Mouse (Mus musculus) embryo, embryonic 10 days (tissue): ENCODE measurements around the gene Lyve1.
A peak's percentile ranks its signal among the peaks of the same experiment; 100 is the strongest.

Experiments
- DNase-seq: peaks from one replicate; pipeline ENCODE4 v3.0.0-alpha.2; 2015; ENCODE audit warnings: low spot score

Lyve1 gene

DNA sequence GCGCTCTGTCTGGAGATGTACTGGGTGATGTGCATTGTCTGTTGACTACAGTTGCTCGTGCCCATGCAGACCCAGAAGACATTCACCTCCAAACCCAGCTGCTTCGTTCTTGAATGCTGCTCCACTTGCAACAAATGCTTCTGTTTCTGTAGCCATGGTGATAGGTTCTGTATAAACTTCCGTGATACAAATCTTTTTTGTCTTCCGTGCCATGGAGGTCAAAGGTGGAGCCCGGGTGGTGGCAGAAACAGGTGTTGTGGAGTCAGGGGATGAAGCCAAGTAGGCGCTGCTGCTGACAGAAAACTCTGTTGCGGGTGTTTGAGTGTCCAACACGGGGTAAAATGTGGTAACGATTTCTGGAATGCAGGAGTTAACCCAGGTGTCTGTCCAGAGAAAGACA lies 9.4 kb downstream of the Lyve1 start:
- DNase-seq, result no peak

DNA sequence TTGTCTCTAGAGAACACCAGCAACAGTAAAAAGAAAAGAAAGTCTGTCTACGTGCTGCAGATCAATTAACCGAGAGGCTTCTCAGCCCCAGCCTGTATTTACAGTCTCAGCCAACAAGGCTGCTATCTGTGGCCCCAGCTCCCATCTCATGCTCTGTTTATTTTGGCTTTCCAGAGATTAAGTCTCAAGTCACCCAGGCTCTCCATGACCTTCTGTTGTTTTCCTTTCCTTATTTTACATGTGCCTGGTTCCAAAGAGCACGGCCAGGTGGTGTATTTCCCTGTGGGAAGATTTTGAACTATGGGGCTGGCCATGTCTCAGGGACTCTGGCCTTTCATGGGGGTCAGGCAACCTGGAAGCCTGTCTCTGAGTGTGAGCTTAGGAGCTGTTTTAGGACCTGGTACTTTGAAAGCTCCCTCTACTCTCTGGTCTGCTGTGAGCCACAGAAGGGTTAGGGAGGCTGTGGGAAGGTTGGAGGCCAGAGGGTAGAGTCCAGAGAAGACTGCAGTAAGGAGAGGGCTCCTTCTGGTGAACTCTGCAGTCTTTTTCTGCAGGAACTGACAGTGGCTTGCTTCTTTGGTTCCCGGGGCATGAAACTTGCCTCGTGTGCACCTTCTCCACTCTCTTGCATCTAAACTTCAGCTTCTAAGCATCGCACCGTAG lies 11.4 kb downstream of the Lyve1 start:
- no peak for DNase-seq

DNA sequence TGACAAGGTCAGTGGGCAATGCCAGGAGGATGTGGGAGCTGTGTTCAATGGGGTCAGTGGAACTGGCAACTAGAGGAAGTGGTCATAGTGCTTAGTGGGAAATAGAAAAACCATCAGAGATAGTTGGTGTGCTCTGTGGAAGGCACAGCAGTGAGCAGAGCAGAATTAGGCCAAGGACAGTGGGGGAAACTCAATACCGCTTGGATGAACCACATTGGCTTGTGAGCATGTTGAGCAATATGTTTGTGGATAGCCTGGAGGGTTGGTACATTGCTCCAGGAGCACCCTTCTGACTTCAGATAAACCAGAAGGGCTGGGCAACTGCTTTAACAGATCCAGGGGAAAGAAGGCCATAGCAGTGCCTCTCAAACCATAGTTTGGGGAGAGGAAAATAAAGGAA lies 14.7 kb downstream of the Lyve1 start:
- no peak for DNase-seq

DNA sequence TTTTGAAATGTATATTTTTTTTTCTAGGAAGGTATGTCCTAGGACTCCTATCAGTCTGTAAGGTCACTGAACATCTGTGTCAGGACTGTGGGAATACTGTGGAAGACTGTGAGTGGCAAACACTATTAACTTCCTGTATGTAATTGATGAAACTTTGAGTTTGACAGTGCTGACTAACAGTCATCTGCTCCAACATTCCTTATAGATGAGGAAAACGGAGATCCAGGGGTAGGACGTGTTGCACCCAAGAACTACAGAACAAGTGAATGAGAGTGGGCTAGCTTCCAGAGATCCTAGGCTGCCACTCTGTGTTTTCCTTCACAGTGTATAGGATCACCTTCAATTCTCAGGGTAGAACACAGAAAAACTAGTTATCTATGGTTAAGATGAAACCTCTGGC lies 15.7 kb downstream of the Lyve1 start:
- no peak for DNase-seq

DNA sequence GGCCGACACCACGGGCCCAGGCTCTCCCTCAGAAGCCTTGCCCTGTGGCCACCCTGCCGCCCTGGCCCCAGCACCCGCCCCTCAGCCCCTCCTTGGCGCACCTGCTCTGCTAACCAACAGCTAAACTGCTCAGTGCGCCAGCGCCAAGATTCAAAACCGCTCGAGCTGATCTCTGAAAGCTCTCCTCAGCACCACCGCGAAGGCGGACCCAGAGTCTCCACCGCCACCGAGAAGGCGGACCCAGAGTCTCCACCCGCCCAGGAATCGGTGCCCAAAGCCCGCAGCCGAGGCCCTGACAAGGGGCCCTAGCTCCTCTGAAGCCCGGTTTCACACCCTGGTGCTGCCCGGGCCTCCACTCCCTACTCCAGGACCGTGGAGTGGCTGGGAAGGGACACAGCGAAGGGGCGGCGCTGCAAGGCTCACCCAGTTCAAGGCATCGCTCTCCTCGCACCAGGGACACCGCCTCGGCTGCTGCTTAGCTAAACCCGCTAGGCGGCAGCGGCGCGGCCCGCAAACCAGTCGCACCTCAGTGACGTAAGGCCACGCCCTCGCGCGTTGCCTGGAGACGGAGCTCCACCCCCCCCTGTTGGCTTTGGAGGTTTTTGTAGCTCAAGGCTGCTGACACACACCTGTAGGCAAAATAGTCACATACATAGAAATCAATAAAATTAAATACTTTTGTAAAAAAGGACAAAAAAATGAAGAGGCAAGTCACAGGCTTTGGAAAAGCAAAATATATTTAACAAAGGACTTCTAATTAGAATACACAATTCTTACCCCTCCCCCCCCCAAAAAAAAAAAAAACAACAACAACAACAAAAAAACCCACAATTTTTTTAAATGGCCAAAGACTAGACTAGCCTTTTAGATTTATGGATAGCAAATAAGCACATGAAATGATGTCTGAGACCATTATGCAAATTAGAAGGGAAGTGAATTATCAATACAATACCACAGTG lies 18.8 kb downstream of the Lyve1 start, which contains the start of gene Rnf141:
TSS of gene Rnf141 (minus strand) at position 542 of the 959 bp plus-strand sequence.
- DNase-seq, result peak; percentile 98

DNA sequence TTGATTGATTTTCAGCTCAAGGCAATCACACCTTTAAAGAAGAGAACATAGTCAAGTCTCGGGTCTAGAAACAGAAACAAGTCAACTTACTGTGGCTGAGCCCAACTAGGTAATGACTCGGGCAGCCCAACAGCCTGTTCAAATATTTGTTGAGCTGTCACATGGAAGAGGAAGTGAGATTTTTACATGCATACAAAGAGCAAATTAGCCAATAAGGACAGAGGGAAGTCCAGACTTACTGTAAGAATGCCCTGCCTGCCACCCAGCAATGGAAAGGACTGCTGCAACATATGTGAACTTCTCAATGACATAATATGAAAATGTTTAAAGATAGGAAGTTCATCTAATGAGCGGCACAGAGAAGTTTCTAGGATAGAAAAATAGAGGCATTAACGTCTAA lies 22.7 kb downstream of the Lyve1 start:
- no peak for DNase-seq

DNA sequence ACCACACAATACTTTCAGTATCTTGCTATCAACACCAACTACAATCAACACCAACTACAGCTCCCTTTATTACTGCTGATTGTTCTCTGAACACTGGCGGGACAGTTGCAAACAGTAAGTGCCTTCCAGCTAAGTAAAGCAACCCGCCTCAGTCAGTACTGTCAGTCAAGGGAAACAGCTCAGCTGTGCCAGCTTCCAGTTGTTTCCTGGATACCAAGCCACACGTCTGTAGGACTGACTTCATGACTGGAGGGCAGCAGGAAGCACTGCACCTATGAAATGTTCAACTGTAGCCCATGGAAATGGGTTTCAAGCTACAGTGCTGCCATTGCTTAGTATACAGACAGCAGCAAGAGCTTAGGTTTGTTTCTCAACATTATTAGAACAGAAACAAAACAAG lies 28.5 kb downstream of the Lyve1 start:
- DNase-seq, result no peak

DNA sequence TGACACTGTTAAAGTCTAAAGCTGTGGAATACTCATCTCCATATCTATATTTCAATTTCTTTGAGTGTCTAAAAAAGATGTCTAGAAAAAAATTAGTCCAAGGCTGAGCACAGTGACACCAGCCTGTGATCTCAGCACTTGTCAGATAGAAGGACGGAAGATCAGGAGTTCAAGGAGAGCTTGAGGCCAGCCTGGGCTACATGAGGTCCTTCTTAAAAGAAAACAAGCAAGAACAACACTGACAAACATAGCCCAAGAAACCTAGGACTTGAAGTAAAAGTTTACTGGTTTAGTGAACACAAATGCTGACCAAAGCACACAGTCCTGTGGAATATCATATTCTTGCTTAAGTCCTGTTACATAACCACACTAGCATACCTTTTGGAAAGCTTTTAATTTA lies 29.0 kb downstream of the Lyve1 start:
- DNase-seq, result no peak

DNA sequence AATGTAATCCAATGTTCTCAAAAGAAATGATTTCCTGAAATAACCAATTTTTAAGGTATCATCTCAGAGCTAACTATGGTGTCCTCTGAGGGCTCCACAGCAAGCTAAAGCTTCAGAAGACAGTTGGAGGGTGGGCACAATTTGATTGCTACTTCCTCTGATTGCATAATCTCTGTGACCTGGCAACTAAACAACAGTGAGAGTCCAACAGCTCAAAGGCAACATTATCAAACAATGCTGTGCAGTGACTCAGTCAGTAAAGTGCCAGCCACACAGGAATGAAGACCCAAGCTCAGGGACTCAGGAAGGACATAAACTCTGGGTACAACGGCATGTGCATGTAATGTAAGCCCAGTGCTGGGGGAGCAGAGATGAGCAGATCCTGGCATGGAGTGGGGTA lies 30.0 kb downstream of the Lyve1 start:
- no peak for DNase-seq

DNA sequence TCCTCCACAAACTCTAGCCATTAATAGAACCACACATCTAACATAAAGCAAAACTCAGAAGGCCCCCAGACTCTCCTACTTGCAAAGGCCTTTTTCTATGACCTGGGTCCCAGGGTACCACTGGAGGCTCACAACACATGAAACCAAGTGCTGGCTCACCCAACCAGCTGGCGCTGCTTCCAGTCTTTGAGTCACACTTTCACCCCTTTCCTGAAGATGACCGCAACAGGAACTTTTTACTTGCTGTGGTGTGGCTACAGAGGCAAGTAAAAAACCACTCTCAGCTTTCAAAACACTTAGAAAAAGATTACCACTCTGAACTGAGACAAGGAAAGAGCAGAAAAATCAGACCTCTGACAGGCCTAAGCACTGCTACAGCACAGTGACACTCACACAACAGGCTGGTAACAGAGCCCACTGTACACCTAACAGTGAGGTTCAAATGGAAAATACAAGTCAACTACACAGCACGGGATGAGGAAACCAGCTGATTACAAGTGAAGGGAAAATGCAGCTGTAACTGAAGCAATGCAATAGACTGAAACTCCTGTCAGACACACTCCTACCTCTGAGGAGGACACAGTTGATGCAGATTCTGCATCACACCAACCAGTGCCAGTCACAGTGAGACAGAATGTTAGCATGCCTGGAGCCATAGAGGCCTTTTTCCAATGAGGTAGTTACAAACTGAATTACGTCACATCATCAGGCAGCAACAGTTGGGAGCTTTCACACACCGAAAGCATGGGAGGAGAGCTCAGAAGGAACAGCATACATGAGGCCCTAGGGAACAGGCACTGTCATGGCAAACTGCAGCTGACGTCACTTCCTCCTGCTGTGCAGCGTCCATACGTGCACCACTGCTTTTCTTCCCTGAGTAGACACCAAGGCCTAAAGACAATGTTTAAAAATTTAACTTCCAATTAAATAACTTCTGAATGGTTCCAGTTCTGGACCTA lies 38.8 kb downstream of the Lyve1 start:
- DNase-seq, result no peak

DNA sequence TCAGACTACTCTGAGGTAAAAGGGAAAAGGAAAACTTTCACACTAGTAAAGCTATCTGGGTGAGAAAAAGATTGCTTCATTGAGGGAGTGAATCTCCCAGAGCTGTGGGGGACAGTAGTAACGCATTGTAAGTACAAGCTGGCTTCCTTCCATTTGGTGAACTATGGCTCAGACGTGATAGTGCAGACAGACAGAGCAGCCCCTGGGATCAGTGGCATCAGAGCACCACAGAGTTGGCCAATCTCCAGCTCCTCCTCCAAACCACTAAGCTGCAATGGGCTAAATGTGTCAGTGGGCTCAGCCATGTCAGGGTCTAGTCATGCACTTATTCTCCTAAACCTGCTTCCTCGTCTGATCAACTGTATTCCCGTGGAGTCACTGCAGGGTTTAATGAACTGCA lies 39.4 kb downstream of the Lyve1 start:
- DNase-seq, result no peak

DNA sequence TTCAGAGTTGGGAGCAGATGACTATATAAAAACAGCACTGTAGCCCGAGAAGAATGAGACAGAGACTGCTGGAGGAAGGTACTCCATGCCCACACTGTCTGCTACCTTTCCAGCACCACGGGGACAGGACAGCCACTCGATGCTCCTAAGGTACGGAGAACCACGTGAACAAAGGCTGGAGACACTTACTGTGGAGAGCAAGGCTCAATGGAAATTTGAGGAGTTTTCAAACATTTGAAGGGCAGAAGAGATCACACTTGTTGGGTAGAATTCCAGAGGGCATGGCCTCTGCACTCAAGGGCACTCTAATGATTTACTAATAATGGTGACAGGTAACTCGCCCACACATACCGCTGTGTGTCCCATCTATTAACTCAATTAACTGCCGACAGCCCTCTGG lies 40.0 kb downstream of the Lyve1 start:
- no peak for DNase-seq

DNA sequence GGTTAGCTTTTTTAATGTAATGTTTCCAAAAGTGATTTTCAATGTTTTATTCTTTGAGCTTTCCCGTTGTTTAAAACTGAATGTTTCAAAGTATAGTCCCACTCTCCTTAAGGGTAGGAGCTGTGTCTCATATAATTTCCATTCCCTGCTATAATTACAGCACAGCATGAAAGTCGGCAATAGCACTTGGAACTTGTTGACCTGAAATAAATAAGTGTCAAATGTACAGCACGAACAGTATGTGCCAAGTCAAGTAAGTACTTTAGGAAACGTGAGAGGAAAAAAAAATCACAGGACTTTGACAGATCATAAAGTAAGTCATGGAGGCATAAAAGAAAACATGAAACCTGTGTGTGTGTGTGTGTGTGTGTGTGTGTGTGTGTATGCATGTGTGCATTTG lies 41.0 kb downstream of the Lyve1 start:
- DNase-seq, result no peak

DNA sequence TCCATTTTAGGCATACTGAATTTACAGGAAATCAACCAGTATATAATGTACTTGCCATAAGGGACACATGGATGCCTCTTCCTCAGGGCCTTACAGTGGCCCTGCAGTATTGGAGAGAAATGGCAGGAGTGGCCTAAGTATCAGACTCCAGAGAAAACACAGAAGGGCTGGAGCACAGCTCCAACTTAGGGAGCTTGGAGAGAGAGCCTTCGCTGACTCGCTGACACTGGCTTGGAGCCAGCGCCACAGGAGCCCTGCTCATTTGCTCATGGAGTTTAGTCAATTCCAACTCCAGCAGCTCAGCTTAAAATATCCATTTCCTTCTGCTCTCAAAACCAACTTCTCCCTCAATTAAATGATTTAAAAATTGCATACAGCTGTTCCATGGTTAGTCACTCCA lies 41.4 kb downstream of the Lyve1 start:
- DNase-seq, result no peak

DNA sequence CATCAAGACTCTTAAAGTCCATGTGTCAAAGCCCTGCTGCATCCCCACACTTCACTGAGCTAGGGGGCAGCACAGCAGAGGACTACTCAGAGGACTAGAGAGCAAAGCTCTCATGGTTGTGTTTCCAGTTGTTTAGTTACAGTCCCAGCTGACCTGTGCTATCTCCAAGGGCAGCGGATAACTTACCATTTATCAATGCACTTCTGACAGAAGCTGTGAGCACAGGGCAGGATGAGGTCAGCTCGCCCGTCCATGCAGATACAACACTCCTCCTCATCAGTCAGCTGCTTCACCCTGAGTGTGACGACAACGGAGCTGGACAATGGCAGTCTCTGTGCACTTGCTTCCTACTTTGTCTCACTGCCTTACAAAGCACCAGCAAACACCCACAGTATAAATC lies 42.0 kb downstream of the Lyve1 start:
- DNase-seq, result peak; percentile 58

DNA sequence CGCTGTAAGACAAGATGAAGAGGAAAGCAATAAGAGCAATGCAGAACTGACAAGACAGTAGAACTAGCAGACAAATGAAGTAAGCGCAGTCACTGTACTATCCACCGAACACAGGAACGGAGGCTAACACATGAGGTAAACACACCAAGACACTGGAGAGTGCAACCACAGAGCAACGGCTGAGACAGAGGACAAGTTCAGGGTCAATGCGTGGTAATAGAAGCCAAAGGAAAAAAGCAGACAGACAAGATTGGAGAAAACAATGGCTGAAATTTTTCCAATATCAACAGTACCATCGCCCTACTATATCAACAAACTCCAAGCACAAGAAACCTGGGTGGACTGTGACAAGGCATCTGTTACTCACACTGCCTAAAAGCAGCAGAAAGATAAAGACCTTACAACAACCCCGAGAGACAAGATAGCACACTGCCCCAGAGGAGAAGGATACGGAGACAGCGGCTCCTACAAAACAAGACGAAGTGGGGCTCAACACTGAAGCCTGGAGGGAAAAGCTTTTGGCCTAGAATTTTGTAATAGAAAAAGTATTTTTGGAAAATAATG lies 44.2 kb downstream of the Lyve1 start:
- DNase-seq, result no peak

DNA sequence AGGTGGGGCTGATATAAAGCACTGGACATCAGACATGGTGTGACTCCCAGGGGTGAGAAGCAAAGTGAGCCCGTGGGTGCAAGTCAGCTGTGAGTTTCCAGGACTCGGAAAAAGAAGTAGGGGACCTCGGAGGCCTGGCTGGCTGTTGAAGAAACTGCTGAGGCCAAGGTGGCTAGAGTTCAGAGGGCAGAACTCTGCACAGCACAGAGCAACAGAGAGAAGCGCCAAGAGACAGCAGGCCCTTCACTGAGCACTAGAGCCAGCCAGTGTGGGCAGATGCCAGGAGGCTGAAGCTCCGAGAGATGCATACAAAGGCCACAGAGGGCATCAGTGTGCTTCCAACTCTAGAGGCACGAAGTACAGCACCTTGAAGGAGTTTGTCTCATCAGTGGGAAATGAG lies 44.8 kb downstream of the Lyve1 start:
- no peak for DNase-seq

DNA sequence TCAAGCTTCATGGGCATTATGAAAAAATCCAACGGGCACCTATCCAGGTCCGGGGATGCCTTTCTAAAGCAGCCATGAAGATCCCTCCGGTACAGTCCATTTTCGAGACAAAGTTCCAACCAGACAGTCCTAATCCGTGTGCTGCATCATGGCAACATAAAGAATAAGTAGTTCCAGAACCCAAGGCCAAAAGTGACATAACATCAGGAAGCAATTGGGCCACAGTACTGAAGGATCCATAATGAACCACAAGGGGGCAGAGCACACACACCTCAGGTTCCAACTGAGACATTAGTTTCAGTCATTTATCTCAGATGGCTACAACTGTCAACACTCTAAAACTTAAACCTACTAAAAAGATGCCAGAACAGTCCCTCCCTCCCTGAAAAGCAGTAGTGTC lies 47.0 kb downstream of the Lyve1 start:
- peak; percentile 78 for DNase-seq

DNA sequence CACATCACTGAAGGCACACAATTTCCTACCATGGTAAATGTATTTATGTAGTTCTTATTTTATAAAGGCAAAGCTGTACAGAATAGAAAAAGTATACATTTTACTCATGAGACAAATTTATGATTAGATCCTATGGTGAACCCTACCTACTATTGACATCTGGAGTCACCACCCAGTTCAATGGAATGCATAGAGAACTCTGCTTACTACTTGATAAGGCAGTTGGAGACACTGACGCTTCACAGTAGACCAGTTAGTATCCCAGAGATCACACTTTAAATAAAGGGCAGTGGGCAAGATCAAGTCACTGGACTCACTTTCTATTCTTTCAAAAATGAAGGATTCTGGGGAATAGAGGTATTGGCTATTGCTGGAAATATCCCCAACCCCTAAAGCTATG lies 49.1 kb downstream of the Lyve1 start:
- no peak for DNase-seq

DNA sequence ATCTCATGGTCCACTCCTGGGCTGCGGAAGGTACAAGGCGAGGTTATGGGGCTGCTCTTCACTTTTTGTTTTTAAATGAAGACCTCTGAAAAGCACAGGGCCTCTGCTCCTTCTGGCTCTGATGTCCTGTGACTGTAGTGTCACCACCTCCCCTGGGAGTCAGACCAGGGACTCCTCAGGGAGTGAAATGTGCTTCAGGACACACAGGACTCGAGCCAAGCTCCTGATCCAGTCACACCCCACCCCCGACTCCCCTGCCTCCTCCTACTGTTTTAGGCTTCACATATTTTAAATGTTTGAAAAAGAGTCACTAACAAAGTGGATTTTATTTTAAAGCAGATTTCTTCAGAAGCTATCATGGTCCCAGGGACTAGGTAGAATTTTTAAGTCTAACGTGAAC lies 51.5 kb downstream of the Lyve1 start:
- DNase-seq, result no peak

DNA sequence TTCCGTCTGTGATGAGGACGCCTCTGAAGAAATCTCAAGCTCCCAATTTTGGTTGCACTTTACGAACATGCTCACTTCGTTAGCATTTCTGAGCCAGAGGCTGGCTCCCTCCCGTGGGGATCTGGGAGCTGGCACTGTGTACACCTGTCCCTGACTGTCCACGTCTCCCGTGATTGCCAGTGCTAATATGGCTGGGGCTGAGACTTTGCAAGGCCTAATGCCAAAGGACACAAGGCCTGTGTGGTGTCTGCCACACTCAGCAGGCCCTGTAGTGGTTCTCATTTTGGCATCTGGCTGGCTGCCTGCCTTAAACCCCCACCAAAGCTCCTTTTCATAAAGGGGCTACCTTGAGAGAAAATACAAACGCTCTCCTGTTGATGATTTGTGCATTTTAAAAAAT lies 52.0 kb downstream of the Lyve1 start:
- no peak for DNase-seq
